Mouse (Mus musculus) adrenal gland, postnatal 36 days (tissue): Measurements from ENCODE around the gene Rnf41. TPM values are rescaled to one million over a fixed set of nuclear protein-coding genes. Genes with fewer than 3 reads are reported as not detected.

Experiments
- DNase-seq, 2 experiments: peaks; one replicate each; pipeline ENCODE4 v3.0.0; 2021; ENCODE audit warnings: mixed read lengths in 1 of 2
- total RNA-seq, 2 experiments: library from RNA; stranded (reverse); gene quantifications; 2 replicates each; pipeline ENCODE4 v1.2.3; 2021

Gene Rnf41
- total RNA-seq, 2 experiments from 2014 or later, result 44.4 to 45.9 TPM

DNA sequence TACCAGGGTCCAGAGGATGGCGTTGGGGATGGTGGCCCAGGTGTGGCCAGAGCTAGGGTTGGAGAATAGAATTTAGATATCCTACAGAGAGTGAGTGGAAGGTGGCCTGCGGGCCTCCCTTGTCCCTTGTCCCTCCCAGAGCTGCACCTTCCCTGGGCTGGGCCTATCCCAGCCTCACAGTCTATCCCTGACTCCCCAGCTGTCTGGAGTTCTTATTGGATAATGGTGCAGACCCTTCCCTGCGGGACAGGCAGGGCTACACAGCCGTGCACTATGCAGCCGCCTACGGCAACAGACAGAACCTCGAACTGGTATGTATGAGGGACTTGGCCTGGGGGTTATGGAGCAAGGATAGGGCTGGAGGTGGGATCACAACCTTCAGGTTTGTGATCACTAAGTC lies 25.6 kb upstream of the Rnf41 start:
- DNase-seq, result no peak

DNA sequence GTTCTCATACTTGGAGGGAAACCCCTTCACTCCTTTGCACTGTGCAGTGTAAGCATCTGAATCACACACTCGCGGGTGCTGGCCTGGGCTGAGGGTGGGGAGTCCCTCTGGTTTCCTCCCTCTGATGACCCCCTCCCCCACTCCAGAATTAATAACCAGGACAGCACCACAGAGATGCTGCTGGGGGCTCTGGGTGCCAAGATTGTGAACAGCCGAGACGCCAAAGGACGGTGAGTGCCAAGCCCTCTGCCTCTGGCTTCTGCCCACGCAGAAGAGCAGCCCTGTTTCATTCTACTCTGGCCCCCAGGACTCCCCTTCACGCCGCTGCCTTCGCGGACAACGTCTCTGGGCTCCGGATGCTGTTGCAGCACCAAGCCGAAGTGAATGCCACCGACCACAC lies 22.5 kb upstream of the Rnf41 start:
- no peak for DNase-seq

DNA sequence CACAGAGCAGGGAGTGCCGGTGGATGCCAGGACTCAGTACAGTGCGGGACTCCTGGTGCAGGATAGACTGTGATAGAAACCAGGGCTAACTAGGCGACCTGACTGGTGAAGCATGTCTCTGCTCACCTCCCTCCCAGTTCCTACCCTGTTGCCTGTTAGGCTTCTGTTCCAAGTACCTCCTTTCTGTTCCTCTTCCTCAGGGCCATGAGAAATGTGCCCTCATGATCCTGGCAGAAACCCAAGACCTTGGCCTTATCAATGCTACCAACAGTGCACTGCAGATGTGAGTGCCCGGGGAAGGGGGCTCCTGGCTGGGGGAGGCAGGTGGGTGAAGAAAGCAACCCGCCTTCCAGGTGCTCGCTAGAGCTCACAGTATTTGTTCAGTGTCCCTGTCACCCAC lies 21.9 kb upstream of the Rnf41 start:
- peak; percentile 85 to 86 for DNase-seq

DNA sequence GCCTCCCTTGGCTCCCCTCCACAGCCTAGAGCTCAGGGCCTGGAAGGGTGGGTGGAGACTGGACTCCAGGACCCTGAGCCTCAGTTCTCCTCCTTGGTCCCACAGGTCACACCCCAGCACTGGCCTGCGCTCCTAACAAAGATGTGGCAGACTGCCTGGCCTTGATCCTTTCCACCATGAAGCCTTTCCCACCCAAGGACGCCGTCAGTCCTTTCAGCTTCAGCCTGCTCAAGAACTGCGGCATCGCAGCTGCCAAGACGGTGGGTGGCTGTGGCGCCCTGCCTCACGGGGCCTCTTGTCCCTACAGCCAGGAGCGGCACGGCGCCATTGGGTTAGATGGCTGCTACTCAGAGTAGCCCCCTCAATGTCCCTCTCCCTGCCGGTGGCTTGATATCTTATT lies 21.1 kb upstream of the Rnf41 start:
- peak; percentile 69 to 74 for DNase-seq

DNA sequence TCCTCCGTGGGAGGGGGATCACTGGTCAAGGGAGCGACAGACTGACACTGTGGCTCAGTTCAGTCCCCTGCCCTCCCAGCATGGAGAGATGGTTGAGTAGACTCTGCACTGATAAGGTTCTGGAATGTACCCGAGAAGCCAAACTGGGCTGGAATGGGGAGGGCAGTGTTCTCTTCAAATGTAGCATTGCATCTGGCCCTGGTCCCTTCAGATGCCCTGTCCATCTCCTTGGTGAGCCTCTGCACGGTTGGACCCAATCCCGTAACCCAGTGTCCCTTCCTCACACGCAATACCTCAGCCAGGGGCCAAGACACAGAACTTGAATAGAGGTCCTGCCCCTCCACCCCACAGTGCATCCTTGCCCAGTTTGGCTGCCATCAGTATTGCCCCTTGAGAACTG lies 19.6 kb upstream of the Rnf41 start:
- no peak for DNase-seq

DNA sequence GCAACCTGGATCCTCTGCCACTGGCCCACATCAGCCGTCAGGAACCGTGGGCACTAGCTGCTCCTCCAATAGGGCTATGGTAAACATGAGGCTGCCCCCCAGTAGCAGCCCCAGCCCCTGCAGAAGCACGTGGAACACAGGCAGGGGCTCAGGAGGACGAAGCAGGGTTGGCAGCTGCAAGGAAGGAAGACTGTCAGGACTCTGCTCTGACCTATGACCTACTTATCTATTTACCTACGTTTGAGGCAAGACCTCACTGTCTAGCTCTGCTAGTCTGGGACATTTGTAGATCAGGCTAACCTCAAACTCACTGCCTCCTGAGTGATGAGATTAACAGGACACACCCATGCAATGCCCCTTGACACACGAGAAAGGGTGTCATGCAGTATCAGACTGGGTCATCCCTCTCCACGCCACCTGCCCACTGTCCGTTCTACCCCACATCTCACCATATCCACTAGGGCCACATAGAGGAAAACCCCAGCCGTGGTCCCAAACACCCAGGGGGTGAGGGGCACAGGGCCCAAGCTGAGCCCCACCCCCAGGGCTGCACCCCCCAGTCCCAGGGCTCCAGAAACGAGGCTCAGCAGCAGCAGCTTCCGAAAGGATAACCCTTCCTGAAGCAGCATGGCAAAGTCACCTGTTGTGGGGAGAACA lies 15.3 kb upstream of the Rnf41 start:
- no peak for DNase-seq

DNA sequence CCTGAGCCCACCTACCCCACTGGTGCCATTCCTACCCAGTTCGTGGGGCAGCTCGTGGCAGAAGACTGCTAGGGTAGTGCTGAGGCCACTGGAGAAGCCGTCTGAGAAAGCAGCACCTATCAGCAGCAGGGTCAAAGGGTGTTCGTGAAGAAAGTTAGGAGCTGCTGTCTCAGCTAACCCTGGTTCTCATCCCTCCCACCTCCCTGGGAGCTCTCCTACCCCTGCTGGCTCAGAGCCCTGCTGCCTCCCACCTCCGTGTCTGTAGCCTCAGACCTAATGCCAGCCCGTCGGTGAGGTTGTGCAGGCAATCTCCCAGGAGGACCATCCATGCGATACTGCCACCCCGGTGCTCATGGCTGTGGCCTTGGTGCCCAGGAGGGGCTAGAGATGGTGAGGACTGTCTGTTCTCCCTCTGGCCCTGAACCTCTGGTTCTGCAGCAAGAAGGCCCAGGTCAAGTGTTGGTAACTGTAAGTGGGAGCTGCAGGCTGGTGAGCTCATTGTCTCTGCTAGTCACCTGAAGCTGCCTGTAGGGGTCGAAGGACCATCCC lies 14.7 kb upstream of the Rnf41 start:
- no peak for DNase-seq

DNA sequence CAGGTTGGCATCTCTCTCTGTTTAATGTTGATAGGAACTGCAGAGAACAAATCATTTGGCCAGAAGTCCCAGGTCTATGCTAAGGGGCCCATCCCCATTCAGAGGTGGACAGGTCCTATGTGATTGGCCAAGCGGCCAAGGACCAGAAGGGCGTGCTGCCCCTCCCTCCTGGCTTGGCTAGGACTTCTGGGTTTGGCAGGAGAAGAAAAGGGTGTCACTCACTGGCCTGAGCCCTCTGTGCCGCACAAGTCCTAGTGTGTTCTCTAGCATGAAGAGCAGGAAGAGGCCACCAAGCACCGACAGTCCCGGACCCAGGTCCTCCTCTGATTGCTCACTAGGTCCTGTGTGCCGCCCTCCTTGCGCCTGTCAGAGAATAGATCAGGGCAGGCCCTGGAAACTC lies 14.0 kb upstream of the Rnf41 start:
- DNase-seq, result peak in 1 of 2 experiments; percentile 52

DNA sequence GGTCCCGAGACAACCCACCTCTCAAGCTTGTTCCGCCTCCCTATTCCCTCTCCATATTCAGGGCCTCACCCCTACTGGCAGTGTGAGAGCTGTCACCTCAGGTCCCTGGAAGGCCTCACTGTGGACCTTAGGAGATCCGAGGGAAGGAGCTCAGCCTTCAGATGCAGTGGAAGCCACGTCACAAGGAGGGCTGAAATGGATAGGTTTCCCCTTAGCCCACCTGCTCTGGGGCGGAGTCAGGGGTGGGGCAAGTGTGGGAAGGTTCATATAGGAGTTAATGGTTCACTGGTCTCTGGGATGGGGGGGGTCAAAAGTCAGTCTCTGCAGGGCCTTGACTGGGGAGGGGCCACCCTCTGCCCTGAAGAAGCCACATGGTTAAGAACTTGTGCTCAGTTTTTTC lies 11.1 kb upstream of the Rnf41 start:
- DNase-seq, result no peak

DNA sequence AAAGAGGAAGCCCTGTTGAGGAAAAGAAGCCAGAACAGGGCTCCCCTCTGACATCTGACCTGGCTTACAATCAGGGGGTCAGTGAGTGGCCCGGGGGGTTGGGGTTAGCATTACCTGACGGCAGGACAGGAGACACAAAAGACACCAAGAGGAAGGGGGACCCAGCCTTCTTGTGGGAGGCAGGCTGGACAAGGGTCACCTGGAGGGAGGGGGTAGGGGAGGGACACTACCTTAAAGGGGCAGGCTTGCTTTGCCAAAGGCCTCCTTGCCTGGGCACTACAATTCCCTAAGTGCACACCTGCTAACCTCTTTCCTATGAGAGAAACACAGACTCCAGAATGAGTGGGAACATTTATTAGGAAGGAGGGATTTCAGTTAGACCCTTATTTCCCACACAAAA lies 10.4 kb upstream of the Rnf41 start, which contains the start of gene Slc39a5:
Gene Slc39a5, minus strand, starts transcription at position 174 of the 400 bp plus-strand sequence.
- DNase-seq, result no peak

DNA sequence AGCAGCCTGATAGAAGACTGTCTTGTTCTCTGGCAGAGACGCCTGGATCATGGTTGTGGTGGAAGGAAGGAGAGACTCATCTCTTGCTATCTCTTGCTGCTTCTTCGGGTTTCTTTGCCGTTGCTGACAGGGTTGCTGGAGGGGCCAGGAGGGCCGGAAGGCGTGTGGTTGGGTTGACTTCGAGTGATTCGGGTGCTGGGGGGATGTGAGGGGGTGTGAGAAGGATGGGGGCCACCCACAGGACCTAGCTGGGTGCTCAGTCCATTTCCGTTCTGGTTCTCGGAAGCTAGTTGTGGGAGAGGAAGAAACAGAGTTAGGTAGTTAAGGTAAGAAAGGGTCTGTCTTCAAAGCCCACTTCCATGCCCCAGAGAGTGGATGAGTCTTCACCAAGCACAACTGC lies 9.8 kb upstream of the Rnf41 start:
- DNase-seq, result no peak

DNA sequence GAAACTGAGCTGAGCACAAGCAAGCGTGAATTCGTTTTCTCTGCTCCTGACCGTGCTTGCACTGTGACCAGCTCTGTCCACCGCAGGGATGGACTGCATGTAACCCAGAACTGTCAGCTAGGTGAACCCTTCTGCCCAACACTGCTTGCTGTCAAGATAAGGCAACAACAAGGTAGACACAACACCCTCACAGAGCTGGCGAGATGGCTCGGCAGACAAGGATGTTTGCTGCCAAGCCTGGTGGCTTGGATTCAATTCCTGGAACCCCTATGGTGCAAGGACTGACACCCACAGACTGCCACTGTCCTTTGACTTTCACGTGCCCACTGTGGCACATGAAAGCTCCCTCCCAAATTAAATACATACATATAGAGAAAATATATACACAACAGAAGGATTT lies 7.5 kb upstream of the Rnf41 start:
- no peak for DNase-seq

DNA sequence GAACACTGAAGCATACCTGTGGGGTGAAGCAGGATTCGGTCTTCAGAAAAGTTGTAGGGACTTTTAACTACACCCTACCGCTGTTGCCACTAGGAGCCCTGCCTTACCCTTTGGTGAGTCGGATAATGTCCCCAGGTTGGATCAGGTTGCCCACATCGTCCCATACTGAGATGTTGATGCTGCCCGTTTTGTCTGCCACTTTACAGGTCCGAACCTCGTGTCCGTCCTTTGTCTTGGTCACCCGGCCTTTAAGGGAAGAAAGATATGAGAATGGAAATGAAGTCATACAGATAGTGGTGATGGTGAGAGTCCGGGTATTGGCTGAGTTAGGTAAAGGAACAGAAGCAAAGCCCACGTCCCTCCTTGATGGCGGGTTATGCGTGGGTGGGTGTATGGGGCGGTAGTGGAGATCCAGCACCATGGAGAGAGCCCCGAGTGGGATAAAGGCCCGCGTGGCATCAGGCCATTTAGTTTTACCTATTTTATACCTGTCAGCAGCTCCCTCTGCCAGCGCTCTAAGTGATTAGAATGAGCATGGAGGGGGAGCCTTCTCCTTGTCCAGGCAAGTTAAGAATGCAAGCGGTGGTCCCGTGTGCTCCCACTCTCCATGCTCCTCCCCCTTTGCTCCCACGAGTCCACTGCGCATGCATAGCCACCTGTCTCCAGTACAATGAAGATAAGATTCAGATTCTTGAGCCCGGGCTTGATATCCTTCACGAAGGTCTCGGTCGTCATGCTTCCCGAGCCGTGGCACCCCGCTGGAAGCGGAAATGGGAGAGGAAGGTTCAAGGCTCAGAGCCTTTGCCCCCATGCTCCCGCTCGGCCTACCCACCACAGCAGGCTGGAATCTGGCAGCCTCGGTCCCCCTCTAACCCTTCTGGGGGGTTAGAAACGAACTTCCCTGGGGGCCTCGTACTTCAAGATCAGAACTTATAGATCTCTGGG lies 2.6 kb upstream of the Rnf41 start:
- peak; percentile 28 to 31 for DNase-seq

DNA sequence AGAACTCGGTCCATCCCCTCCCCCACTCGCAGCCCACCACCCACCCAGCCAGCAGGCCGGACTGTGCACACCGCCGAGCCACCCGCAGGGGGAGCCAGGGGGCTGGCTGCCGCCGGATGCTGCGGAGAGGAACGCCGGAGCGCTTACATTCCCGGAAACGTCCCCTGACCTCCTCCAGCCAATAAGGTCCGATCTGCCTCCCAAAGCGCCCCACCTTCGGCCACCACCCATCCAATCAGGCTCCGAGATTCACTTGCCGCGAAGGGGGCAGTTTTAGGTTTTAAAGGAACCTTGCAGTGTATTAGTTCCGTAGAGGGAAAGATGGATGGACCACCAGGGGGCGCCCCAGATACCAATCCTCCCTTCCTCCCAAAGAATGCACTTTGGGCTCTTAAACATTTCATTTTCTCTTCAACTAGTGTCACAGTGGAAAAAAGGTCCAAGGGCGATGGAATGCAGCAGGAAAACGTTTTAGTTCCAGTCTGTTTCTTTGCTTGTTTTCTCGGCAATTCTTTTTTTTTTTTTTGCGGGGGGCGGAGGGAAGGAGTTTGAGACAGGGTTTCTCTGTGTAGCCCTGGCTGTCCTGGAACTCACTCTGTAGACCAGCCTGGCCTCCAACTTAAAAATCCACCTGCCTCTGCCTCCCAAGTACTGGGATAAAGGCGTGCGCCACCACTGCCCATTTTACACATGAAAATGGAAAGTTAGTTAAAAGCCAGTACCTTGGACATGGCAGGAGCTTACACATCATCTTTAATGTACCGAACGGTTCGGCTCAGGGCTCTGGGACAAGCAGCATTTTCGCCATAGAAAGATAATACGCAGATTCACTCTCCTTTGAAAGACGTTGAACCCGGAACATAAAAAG lies 1.5 kb upstream of the Rnf41 start:
- DNase-seq, result peak; percentile 96 to 97

DNA sequence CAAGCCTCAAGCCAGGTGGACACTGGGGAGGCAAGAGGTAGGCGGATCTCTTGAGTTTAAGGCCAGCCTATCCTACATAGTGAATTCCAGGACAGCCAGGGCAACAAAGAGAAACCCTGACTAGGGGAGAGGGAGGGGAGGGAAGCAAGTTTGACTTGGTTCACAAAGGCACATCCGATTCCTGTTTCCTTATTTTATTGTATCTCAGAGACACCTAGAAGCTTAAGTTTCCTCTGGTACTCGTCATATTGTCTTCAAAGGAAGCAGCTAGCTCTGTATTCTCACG lies 954 bp upstream of the Rnf41 start:
- DNase-seq, result no peak

DNA sequence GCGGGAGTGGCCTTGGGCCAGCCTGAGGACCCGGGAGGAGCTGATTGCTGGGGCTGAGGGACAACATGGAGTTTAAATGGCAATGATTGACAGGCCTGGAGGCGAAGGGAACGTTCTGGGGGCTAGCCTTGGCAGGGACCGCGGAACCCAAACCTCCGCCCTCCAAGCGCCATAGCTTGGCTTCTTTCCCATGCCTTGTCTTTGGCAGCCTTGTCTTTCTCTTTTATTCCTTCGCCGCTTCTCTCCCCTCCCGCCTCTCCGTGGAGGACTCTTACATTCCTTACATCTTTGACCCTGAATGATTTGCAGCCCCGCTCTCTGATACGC lies 561 bp downstream of the Rnf41 start:
- DNase-seq, result peak in 1 of 2 experiments; percentile 50

DNA sequence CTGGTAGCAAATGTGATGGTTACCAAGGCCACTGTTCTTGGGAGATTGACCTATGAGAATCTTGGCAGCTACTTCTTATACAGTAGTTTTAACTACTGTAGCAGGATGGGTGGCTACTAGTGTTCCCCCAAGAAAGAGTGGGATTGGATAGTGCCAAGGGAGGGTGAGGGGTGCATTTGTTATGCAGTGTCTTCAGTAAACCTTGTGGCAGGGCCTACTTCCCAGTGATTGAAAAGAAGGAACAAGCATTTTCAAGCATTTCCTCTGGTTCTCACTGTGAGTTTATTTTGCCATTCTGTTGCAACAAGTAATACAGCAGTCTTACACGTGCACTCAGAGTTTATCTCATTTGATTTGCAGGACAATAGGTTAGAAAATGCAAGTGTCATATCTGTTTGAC lies 1.1 kb downstream of the Rnf41 start:
- no peak for DNase-seq

DNA sequence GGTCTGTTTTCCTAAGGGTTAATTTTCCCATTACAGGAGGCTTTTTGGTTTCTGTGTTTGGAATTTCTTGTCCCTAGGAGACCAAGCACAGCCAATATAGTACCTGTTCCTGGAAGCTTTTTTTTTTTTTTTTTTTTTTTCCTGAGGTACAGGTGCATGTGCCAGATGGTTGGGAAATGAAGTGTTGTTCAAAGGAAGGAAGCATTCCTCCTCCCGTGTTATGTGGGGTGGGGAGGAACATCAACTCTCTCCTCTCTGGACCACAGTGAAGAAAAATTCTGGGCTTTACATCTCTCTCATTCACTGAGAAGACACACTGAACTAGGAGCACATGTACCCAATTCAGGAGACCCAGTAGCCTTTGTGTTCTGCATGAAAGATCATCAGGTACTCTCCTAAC lies 1.6 kb downstream of the Rnf41 start:
- no peak for DNase-seq

DNA sequence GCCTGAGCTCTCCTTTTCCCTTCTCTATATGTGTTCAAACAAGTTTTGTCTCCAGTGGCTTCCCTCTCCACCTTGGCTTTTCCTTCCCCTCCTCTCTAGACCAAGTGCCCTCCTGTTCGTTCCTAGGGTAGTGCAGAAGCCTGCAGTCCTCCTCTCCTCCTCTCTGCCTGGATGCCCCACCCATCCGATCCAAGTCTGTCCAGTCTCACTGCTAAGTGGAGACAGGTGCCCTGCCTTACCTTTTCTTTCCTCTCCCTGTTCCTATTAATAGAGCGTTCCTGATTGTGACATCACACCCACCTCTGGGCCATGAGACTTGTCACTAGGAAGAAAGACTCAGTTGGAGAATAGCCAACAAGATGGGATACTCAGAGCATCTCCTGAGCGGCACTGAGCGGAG lies 3.4 kb downstream of the Rnf41 start:
- DNase-seq, result no peak

DNA sequence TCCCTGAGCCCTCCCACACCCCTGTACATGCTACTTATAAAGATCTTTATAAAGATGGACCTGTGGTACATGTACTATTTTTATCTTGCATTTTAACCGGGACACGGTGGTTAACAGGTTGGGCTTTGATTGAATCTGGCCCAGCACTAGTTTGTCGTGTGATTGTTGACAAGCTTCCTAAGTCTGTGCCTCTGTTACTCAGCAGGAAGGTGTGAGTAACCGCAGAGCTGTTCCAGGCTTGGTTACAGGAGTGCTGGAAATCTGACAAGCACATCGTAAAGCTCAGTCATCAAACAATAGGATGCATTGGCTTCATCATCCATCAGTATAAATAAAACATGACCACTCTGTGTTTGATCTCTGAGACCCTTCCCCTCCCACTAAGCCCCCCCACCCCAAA lies 11.0 kb downstream of the Rnf41 start:
- no peak for DNase-seq

DNA sequence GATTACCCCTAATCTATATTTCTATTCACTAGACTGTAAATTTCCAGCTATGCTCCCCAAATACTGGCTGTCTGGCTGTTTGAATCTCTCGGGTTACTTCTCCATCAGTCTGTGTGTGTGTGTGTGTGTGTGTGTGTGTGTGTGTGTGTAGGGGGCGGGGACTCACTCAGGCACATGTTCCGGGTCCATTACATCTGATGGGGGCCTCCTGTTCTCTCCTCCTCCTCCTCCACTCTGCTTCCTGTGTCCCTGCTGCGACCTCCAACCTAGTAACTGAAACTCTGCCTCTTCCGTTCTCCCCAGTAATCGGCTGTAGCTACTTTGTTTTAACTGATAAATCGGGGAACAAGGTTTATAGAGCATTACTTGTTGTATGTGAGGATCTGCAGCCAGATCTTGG lies 13.1 kb downstream of the Rnf41 start:
- no peak for DNase-seq

DNA sequence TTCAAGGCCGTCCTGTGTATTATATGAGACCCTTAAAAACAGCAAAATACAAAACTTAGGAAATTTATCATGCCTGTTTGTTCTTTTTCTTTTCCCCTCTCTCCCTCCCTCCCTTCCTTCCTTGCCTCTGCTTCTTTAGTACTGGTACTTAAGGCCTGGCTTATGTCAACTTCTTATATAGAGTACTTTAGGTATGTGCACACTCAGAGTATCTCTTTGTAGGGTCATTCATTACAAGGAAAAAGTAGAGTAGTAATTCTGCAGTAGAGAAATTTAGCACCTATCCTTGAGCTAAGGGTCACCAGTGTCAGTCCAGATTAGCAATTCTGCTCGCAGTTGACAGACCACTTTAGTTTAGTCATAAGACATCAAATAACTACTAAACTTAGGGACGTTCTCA lies 13.8 kb downstream of the Rnf41 start:
- DNase-seq, result no peak

DNA sequence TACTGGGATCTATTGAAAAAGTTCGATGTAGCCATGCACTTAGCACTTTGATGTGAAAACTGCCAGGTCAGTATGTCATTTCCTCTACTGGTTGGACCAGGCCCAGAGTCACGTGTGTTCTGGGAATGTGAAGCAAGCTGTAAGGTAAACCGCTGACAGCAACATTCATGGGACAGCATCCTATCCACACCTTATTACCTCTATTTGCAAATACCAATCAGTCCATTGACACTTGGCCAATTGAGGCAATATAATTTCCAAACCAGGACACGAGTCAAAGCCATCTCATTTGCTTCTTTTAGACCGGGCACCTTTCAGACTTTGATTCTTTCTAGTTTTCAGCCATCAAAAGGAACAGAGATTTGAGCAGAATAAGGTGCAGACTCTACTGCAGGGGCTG lies 17.6 kb downstream of the Rnf41 start:
- DNase-seq, result no peak
